Mouse (Mus musculus): Measurements from ENCODE around the gene Dmpk.

Gene Dmpk

DNA sequence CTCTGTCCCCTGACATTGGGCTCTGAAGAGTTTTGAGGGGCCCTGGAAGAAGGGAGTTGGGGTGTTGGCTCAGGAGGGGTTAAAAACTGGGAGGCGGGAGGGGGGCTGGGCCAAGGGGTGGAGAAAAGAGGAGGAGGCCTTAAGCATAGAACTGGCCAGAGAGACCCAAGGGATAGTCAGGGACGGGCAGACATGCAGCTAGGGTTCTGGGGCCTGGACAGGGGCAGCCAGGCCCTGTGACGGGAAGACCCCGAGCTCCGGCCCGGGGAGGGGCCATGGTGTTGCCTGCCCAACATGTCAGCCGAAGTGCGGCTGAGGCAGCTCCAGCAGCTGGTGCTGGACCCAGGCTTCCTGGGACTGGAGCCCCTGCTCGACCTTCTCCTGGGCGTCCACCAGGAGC lies at the start of gene Dmpk:
Dmpk (plus strand) TSS at position 149 of the 400 bp plus-strand sequence.
- 53% methylated on average over 10 of the region's 10 CpGs for WGBS

DNA sequence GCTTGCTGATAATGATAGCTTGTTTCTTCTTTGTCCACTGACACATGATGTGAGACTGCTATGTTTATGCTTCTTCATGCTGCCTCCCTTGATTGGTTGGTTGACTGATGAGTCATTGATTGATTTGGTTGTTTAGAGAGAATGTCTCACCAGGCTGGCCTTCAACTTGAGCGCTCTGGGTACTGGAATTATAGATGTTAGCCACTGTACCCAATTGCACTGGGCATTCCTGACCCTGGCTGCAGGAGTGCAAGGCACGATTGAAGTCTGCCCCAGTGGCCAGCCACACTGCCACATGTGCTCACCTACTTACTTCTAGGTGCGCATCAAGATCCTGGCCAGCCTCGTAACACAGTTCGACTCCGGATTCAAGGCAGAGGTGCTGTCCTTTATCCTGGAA lies 39.0 kb upstream of the Dmpk start:
- 96% methylated on average over 6 of the region's 6 CpGs for WGBS

DNA sequence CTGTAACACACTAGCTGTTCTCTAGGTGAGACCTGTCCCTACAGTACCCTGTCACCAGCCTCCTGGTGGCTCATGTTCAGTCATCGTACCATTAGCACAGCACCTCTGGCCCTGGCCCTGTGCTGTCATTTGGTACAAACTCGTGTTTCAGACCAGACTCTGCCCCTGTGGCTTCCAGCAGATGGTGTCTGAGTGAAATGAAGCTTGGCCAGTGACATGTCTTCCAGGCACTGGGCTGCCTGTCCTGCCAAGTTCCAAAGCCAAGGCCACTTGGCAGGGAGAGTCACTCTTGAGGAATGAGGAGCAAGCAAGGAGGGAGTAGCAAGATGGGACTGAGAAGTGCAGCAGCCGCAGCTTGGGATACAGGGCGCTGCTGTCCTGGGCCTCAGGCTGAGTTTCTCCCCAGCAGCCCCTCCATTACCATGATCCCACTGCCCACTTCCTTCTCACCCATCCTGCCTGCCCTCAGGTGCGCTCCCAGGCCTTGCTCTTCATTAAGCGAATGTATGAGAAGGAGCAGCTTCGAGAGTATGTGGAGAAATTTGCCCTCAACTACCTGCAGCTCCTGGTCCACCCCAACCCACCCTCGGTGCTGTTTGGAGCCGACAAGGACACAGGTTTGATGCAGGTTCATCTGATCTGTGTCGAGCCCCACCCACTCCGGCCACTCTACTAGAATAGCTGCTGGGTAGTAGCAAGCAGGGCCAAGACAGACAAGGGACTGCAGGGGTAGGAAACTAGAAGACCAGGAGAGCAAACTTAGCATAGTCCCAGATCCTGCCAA lies 37.2 kb upstream of the Dmpk start:
- 83% methylated on average over 11 of the region's 11 CpGs for WGBS

DNA sequence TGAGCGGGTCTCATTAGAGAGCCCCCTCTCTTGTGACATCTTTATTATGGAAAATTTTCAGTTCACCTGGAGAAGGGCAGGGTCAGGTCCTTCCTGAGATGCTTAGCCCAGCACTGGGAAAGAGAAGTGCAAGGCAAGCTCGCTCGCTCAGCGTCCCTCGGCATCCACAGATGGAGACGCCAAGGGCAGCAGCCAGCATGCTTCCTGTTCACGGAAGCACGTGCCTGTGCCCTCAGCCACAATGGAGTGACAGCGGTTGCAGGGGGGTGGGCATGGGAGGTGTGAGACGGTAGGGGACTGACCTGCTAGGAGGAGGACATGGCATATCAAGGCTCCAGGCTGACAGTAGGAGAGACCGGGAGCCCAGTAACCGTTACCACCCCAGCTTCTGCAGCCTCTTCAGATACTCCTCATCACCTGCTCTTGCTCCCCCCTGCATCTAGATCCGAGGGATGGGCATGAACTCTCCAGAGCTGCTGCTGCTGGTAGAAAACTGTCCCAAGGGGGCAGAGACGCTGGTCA lies 35.6 kb upstream of the Dmpk start:
- WGBS, result 84% methylated on average over 14 of the region's 14 CpGs

DNA sequence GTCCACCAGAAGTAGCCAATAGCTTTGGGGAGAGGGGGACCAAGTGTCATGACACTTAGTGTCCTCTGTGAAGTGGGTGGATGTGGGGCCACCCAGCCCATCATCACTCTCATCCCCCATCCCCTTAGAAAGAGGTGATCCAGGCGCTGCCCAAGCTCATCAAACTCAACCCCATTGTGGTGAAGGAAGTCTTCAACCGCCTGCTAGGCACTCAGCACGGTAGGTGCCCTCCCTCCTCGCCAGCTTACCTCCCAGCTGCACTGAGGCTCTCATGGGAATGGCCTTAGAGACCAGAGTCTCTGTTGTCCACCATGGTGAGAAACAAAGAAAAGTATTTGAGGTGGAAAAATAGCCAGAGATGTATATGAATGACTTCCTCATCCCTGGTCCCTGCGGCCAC lies 34.4 kb upstream of the Dmpk start:
- WGBS, result 92% methylated on average over 5 of the region's 5 CpGs

DNA sequence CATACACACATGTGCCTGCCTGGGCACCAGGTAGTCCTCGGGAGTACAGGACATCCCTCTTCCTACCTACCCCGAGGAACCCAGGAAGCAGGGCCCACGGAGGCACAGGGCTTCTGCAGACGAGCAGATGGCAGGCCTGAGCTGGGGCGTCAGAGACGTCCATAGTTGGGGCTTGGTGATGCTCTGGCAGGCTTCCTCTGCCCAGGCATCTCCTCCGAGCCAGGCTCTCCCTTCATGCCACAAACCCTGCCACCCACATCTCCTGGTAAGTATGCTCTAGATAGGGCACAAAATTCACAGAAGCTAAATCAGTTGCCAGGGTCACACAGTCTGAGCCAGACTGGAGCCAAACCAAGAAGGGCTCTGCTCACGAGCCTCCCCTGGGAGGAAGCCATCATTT lies 33.5 kb upstream of the Dmpk start:
- 32% methylated on average over 8 of the region's 8 CpGs for WGBS

DNA sequence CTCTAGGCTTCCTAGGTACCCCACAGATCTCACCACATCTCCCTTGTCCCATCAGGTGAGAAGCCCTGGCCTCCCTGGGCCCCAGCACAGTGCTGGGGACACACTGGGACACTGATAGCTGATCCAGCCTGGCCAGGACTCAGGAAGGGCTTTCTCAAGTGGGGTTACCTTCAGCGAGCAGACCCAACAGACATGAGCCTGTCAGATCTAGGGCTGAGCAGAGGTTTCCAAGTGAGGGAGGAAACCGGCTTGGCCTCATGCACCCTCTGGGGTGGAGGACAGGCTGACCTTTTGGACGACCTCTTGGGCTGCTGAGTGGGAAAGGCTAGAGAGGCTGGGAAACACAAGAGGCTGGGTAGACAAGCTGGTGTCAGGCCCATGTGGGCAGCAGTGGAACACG lies 32.5 kb upstream of the Dmpk start:
- WGBS, result 71% methylated on average over 4 of the region's 4 CpGs

DNA sequence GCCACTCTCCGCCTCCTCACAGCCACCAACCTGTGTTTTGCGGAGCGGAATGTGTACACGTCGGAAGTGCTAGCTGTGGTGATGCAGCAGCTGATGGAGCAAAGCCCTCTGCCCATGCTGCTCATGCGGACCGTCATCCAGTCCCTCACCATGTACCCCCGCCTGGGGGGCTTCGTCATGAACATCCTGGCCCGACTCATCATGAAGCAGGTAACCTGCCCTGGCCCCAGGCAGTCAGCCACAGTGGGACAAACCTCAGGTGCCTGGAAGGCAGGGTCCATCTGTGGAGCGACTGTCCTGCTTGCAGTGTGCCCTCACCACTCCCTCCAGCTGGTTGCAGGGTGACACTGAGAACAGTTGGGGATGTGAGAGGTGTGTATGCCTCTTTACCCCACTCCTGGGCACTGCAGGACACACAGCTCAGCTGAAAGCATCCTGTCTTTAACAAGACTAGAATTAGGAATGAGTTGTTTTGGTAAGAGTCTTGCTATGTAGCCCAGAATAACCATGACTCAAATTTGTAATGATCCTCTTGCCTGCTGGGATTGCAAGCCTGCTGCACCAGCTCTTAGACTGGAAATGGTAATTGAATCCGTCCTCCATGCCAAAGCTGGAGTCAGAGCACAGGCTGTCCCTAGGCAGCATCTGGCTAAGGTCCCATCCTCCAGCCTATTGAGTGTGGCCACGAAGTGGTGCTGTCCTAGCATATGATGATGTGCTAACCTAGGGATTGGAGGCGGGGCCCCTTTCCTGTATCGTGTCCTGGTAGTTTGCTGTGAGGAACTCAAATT lies 31.1 kb upstream of the Dmpk start:
- 58% methylated on average over 15 of the region's 15 CpGs for WGBS

DNA sequence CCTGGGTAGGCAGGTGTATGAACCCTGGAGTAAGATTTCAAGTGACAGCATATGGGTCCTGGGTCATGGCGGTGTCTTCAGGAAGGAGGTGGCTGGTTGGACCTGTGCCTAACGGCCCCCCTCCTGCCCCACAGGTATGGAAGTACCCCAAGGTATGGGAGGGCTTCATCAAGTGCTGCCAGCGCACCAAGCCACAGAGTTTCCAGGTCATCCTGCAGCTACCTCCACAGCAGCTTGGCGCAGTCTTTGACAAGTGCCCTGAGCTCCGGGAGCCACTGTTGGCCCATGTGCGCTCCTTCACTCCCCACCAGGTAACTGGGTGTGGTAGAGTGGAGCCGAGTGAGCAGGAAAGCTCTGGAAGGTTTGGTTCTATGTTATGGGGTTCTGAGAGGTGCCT lies 30.5 kb upstream of the Dmpk start:
- 88% methylated on average over 7 of the region's 7 CpGs for WGBS

DNA sequence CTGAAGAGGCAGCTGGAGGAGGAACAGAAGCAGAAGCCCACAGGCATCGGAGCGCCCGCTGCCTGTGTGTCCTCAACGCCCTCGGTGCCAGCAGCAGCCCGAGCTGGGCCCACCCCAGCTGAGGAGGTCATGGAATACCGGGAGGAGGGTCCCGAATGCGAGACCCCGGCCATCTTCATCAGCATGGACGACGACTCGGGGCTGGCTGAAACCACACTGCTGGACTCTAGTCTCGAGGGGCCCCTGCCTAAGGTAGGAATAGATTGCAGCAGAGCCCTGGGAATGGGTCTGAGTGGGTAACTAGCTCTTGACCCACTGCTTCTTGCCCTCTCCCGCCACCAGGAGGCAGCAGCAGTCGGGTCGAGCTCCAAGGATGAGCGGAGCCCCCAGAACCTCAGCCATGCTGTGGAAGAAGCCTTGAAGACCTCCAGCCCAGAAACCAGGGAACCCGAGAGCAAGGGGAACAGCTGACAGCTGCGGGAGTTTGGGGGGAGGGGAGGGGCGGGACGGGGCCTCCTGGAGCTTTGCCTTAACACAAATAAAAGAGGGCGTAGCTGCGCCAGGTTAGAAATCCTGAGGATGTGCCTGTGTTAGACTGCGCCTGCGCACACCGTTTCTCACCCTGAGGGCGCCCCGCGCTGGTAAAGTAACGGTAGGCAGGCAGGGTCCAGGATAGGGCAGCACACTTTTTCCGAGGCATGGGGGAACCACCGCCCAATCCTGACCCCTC lies 29.4 kb upstream of the Dmpk start, which contains the start of gene Rsph6a:
Rsph6a (plus strand) TSS at position 644 of the 730 bp plus-strand sequence.
- 21% methylated on average over 33 of the region's 33 CpGs for WGBS

DNA sequence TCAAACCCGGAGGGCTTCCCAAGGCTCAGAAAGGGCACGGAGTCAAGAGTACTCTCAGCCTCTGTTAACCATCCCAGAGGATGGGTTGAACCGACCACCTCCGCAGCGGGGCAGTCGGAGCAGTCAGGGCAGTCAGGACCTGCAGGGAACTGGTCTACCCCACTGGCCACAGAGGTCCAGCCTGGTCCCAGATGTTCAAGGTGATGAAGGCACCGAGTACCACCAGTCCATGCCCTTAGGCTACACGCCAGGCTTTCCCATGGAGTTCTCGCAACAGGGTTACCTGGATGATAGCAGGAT lies 28.9 kb upstream of the Dmpk start:
- 67% methylated on average over 9 of the region's 9 CpGs for WGBS

DNA sequence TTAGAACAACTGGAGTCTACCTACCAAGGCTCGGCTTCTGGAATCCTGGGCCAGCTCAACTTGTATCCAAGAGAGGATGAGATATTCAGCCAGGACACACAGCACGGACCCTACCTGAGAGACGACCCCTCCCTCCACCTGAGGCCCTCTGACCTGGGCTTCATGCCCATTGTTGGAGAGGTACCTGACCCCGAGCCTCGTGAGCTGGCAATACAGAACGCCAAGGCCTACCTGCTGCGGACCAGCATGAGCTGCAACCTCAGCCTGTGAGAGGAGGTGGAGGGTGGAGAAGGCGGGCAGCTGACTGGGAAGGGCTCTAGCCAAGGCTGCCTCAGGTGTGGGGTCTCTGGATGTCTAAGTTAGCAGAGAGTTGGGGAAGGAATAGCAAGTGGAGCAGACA lies 28.5 kb upstream of the Dmpk start:
- 91% methylated on average over 8 of the region's 8 CpGs for WGBS

DNA sequence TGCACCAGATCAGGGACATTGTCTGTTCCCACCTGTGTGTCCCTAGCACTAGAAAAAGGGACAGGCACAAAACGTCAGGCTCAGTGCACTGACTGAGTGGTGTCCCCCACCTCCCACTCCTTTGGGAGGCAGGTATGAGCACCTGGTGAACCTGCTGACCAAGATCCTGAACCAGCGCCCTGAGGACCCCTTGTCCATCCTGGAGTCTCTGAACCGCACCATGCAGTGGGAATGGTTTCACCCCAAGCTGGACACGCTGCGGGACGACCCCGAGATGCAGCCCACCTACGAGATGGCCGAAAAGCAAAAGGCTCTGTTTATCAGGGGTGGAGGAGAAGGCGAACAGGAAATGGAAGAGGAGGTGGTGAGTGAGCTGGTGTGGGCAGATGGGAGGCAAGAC lies 26.2 kb upstream of the Dmpk start:
- 91% methylated on average over 10 of the region's 10 CpGs for WGBS

DNA sequence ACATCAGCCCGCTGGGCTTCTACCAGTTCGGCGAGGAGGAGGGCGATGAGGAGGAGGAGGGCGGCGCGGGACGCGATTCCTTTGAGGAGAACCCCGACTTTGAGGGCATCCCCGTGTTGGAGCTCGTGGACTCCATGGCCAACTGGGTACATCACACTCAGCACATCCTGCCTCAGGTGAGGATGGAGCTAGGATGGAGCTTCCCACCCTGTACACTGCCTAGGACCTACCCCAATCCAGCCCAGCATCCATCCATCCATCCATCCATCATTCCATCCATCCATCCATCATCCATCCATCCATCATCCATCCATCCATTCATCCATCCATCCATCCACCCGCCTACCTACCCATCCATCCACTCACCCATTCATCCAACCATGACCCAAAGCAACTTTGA lies 17.8 kb upstream of the Dmpk start:
- 52% methylated on average over 13 of the region's 13 CpGs for WGBS

DNA sequence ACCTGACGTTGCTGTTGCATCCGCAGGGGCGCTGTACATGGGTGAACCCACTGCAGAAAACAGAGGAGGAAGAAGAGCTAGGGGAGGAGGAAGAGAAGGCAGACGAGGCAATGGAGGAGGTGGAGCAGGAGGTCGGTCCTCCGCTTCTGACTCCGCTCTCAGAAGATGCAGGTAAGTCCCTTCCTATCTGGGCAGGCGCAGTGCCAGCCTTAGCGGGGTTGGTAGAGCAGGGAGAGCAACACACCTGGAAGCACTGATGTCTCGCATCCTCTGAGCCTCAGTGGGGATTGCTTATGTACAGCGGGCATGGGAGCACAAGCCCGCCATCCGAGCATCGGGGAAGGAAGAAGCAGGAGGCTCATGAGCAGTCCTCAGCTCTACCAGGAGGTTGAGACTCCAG lies 16.6 kb upstream of the Dmpk start:
- 58% methylated on average over 14 of the region's 14 CpGs for WGBS

DNA sequence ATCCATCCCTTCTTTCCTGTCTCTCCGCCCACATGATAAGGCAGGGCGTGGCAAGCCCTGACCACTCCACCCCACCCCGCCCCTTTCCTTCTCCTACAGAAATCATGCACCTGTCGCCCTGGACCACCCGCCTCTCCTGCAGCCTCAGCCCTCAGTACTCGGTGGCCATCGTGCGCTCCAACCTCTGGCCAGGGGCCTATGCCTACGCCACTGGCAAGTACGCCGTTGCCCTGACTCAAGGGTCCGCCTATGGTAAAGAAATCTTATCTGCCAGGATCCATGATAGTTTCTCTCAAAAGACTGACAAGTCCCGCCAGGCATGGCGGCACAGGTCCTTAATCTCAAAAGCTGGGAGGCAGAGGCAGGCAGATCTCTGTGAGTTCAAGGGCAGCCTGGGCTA lies 15.7 kb upstream of the Dmpk start:
- WGBS, result 73% methylated on average over 11 of the region's 14 CpGs

DNA sequence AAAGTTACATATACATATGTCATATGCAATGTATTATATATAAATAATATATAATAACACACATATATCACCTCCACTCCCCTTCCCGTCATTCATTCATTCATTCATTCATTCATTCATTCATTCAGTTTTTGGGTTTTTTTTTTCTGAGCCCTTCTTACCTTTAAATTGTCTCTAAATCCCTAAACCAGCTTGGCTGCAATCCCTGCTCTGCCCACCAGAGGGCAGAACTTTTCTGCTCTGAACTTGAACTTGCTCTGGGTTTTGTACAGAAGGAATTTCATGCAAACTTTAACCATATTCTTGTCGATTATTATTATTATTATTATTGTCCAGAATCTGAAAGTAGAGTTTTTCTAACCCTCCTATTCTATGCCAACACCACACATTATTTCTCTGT lies 14.9 kb upstream of the Dmpk start:
- 3% methylated on average over 2 of the region's 2 CpGs for WGBS

DNA sequence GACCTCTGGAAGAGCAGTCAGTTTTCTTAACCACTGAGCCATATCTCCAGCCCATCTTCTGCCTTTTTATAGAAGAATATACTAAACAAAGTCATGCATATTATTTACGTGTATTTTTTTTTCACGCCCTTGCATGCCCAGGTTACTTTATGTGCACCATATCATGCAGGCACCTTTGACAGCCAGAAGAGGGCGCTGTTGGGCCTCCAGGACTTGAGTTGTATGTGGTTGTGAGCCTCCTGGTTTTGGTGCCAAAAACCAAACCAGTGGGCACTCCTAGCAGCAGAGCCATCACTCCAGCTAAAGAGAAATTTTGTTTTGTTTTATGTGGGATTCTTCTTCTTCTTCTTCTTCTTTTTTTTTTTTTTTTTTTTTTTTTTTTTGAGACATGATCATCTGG lies 14.1 kb upstream of the Dmpk start:
- 61% methylated on average over 3 of the region's 3 CpGs for WGBS

DNA sequence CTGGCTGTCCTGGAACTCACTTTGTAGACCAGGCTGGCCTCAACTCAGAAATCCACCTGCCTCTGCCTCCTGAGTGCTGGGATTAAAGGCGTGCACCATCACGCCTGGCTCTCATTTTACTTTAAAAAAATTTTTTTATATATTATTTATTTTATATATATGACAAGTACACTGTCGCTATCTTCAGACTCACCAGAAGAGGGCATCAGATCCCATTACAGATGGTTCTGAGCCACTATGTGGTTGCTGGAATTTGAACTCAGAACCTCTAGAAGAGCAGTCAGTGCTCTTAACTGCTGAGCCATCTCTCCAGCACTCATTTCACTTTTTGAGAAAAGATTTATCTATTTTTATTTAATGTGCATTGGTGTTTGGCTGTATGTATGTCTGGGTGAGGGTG lies 12.6 kb upstream of the Dmpk start:
- WGBS, result 60% methylated on average over 3 of the region's 3 CpGs

DNA sequence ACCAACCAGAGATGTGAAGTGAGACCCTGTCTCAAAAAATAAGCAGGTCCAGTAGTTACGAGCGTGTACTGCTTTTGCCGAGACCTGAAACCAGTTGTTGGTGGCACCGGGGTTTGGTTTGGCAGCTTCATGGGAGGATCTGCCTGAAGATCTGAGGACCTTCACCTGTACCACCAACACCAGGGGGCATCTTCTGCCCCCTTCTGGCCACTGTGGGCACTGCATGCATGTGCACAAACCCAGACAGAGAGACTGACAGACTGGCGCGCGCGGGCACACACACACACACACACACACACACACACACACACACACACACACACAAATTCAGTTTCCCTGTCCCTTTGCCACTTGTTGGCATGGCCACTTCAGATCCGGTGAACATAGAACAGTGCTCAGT lies 10.1 kb upstream of the Dmpk start:
- WGBS, result 84% methylated on average over 9 of the region's 9 CpGs

DNA sequence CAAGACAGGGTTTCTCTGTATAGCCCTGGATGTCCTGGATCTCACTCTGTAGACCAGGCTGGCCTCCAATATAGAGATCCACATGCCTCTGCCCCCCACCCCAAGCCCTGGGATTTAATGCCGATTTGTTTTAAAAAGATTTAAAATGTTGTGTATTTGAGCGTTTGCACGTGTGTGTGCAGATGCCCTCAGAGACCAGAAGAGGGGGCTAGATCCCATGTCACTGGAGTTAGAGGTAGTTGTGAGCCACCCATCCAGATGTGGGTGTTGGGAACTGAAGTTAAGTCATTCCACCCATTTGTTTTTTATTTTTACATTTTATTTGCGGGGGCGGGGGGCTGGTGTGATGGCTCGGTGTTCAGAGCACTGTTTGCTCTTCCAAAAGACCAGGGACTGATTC lies 9.2 kb upstream of the Dmpk start:
- WGBS, result 92% methylated on average over 6 of the region's 6 CpGs

DNA sequence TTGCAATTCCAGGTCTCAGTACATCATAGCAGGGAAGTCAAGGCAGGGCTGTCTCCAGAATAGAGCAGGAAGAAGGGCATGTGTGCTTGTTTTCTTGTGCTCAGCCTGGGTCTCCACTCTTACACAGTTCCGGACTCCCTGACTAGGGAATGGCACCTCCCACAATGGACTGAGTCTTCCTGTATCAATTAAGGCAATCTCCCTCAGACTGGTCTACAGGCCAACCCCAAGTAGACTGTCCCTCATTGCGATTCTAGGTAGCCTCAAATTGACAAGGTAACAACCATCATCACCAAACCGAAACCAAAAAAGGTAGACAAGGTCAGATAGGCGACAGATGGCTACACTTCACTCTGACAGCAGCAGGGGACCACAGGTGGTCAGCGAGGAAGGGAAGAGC lies 8.4 kb upstream of the Dmpk start:
- 60% methylated on average over 5 of the region's 5 CpGs for WGBS

All from cerebral cortex, adult 2 months (tissue).